Mouse (Mus musculus): ENCODE data around the gene Pigq. TPM values are rescaled to one million over a fixed set of nuclear protein-coding genes. Genes with fewer than 3 reads are reported as not detected.

The Pigq gene
- polyA plus RNA-seq, 1 experiment from 2014 or later, result 50.5 TPM

DNA sequence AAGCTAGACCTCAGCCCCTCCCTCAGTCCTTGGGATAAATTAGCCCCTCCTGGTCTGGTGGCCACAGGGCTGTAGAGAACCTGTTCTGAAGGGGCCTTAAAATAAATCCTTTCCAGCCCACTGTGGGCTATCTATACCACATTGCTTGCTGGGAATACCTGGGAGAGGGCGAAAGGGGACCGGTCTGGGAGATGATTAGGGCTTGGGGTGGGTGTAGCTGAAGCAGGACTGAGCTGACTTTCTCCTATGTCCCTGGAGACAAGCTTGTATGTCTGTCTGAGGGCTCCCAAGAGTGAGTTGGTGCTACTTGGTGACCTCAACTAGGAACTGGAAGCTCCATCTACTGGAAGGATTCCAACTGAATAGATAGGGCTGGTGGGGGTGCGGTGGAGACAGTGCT lies 67.7 kb downstream of the Pigq start:
- no peak overlapping the region for H3K9ac ChIP-seq
- H3K4me3 ChIP-seq, result no peak overlapping the region
- H3K27ac ChIP-seq, result no peak overlapping the region
- 0 out of 2 replicates have a peak overlapping the region, but pooled peaks have one; percentile 96 for H3K4me2 ChIP-seq (replicated peaks)
- H3K4me1 ChIP-seq, result peaks cover 38% of the 10 kb centered on the region
- 89% methylated on average over 3 of the region's 3 CpGs for WGBS
- H3K36me3 ChIP-seq, result peaks cover 29% of the 10 kb centered on the region
- no peaks in the 10 kb centered on the region for H3K27me3 ChIP-seq
- H3K9me3 ChIP-seq, result no peaks in the 10 kb centered on the region
- ATAC-seq (ENCODE audit: low FRiP score, low read depth), result no peak

Other genes with a start within 250 kb of the Pigq start
- gene Gng13, start 227.8 kb downstream of the Pigq start, polyA plus RNA-seq (2015; fragmentation: Nextera tagmentation; extraction: Ambion mirVana), result 1.7 and 2.6 TPM in 2 replicates
- 32.2 and 34.8 TPM in 2 replicates for gene Chtf18, start 217.5 kb downstream of the Pigq start, polyA plus RNA-seq (2015; fragmentation: Nextera tagmentation; extraction: Ambion mirVana)
- 25.8 and 27.0 TPM in 2 replicates for gene Rpusd1, start 217.3 kb downstream of the Pigq start, polyA plus RNA-seq (2015; fragmentation: Nextera tagmentation; extraction: Ambion mirVana)
- gene Mslnl, start 208.9 kb downstream of the Pigq start, polyA plus RNA-seq (2015; fragmentation: Nextera tagmentation; extraction: Ambion mirVana), result not detected in 2 replicates
- gene Msln, start 190.6 kb downstream of the Pigq start, polyA plus RNA-seq (2015; fragmentation: Nextera tagmentation; extraction: Ambion mirVana), result not detected in 2 replicates
- 25.5 and 25.7 TPM in 2 replicates for gene Narfl, start 171.2 kb downstream of the Pigq start, polyA plus RNA-seq (2015; fragmentation: Nextera tagmentation; extraction: Ambion mirVana)
- gene Haghl, start 159.3 kb downstream of the Pigq start, polyA plus RNA-seq (2015; fragmentation: Nextera tagmentation; extraction: Ambion mirVana), result 85.1 and 98.6 TPM in 2 replicates
- 0.27 and 0.31 TPM in 2 replicates for gene Ccdc78, start 158.4 kb downstream of the Pigq start, polyA plus RNA-seq (2015; fragmentation: Nextera tagmentation; extraction: Ambion mirVana)
- gene Fam173a, start 152.0 kb downstream of the Pigq start, polyA plus RNA-seq (2015; fragmentation: Nextera tagmentation; extraction: Ambion mirVana), result 65.5 and 73.1 TPM in 2 replicates
- 2.2 TPM in 1 of 2 replicates, not detected in the other for gene AC134908.4, start 149.3 kb downstream of the Pigq start, polyA plus RNA-seq (2015; fragmentation: Nextera tagmentation; extraction: Ambion mirVana)
- 50.7 and 52.5 TPM in 2 replicates for gene Metrn, start 147.8 kb downstream of the Pigq start, polyA plus RNA-seq (2015; fragmentation: Nextera tagmentation; extraction: Ambion mirVana)
- gene Fbxl16, start 135.9 kb downstream of the Pigq start, polyA plus RNA-seq (2015; fragmentation: Nextera tagmentation; extraction: Ambion mirVana), result 2.2 and 2.8 TPM in 2 replicates
- 25.2 and 27.7 TPM in 2 replicates for gene Wdr24, start 121.3 kb downstream of the Pigq start, polyA plus RNA-seq (2015; fragmentation: Nextera tagmentation; extraction: Ambion mirVana)
- 57.9 and 60.7 TPM in 2 replicates for gene Jmjd8, start 116.1 kb downstream of the Pigq start, polyA plus RNA-seq (2015; fragmentation: Nextera tagmentation; extraction: Ambion mirVana)
- gene Stub1, start 111.5 kb downstream of the Pigq start, polyA plus RNA-seq (2015; fragmentation: Nextera tagmentation; extraction: Ambion mirVana), result 359 and 366 TPM in 2 replicates
- gene Rhbdl1, start 107.6 kb downstream of the Pigq start, polyA plus RNA-seq (2015; fragmentation: Nextera tagmentation; extraction: Ambion mirVana), result 1.4 and 1.6 TPM in 2 replicates
- gene Gm20683, start 103.2 kb downstream of the Pigq start, polyA plus RNA-seq (2015; fragmentation: Nextera tagmentation; extraction: Ambion mirVana), result 1.5 and 1.9 TPM in 2 replicates
- 25.7 and 26.8 TPM in 2 replicates for gene Rhot2, start 100.1 kb downstream of the Pigq start, polyA plus RNA-seq (2015; fragmentation: Nextera tagmentation; extraction: Ambion mirVana)
- gene Wdr90, start 83.4 kb downstream of the Pigq start, polyA plus RNA-seq (2015; fragmentation: Nextera tagmentation; extraction: Ambion mirVana), result 24.9 and 26.2 TPM in 2 replicates
- 9.8 and 12.2 TPM in 2 replicates for gene Mcrip2, start 76.2 kb downstream of the Pigq start, polyA plus RNA-seq (2015; fragmentation: Nextera tagmentation; extraction: Ambion mirVana)
- gene Mettl26, start 69.9 kb downstream of the Pigq start, polyA plus RNA-seq (2015; fragmentation: Nextera tagmentation; extraction: Ambion mirVana), result 56.1 and 56.2 TPM in 2 replicates
- gene Wfikkn1, start 64.1 kb downstream of the Pigq start, polyA plus RNA-seq (2015; fragmentation: Nextera tagmentation; extraction: Ambion mirVana), result 0.41 and 0.57 TPM in 2 replicates
- 33.4 and 37.6 TPM in 2 replicates for gene Rab40c, start 25.2 kb downstream of the Pigq start, polyA plus RNA-seq (2015; fragmentation: Nextera tagmentation; extraction: Ambion mirVana)
- not detected in 2 replicates for gene Nhlrc4, start within 50 bp of the Pigq start, polyA plus RNA-seq (2015; fragmentation: Nextera tagmentation; extraction: Ambion mirVana)
- gene A930017K11Rik, start 7.6 kb upstream of the Pigq start, polyA plus RNA-seq (2015; fragmentation: Nextera tagmentation; extraction: Ambion mirVana), result 0.19 and 0.31 TPM in 2 replicates
- 24.8 and 25.4 TPM in 2 replicates for gene Capn15, start 40.9 kb upstream of the Pigq start, polyA plus RNA-seq (2015; fragmentation: Nextera tagmentation; extraction: Ambion mirVana)
- gene Rab11fip3, start 124.6 kb upstream of the Pigq start, polyA plus RNA-seq (2015; fragmentation: Nextera tagmentation; extraction: Ambion mirVana), result 19.5 and 20.5 TPM in 2 replicates
- gene Decr2, start 145.4 kb upstream of the Pigq start, polyA plus RNA-seq (2015; fragmentation: Nextera tagmentation; extraction: Ambion mirVana), result 35.3 and 36.2 TPM in 2 replicates
- gene Nme4, start 150.7 kb upstream of the Pigq start, polyA plus RNA-seq (2015; fragmentation: Nextera tagmentation; extraction: Ambion mirVana), result 125 and 135 TPM in 2 replicates
- gene Tmem8, start 168.4 kb upstream of the Pigq start, polyA plus RNA-seq (2015; fragmentation: Nextera tagmentation; extraction: Ambion mirVana), result 0.97 and 1.0 TPM in 2 replicates
- gene Mrpl28, start 178.6 kb upstream of the Pigq start, polyA plus RNA-seq (2015; fragmentation: Nextera tagmentation; extraction: Ambion mirVana), result 193 and 199 TPM in 2 replicates
- gene Axin1, start 193.8 kb upstream of the Pigq start, polyA plus RNA-seq (2015; fragmentation: Nextera tagmentation; extraction: Ambion mirVana), result 11.3 and 12.1 TPM in 2 replicates